Mouse (Mus musculus): ENCODE data around the gene Tmprss11g.

The Tmprss11g gene

DNA sequence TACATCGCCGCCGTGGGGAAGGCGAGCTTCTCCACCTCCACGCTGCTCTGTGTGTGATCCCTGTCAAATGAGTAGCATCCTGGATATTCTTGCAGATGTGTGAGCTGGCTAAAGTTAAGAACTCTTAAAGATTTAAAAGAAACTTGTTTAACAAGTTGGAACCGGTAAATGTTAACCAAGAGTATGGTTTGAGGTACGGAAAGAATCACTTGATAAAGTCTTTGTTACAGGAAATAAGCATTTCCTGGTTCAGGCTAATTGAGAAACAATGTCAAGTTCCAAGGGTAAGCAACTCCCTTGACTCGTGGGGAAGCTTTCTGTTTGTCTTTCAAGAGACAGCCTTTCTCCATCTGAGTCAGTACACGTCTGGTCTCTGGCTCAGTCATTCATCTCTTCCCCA, at the start of gene Tmprss11g:
Gene Tmprss11g (minus strand): TSS at position 101 of the 400 bp plus-strand sequence.
- no peak for DNase-seq (ENCODE audit: low spot score)

DNA sequence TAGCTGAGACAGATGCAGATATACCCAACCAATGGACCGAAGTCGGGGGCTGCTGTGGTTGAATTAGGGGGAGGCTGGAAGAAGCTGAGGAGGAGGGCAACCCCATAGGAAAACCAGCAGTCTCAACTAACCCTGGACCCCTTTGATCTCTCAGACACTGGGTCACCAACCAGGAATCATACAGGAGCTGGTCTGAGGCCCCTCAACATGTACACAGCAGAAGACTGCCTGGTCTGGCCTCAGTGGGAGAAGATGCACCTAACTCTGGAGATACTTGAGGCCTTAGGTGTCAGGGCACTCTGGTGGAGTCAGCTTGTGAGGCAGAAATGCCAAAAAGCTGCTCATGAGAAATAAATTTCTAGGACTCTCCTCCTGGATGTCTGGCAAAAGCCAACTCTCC, 28.3 kb upstream of the Tmprss11g start:
- DNase-seq (ENCODE audit: low spot score), result no peak

DNA sequence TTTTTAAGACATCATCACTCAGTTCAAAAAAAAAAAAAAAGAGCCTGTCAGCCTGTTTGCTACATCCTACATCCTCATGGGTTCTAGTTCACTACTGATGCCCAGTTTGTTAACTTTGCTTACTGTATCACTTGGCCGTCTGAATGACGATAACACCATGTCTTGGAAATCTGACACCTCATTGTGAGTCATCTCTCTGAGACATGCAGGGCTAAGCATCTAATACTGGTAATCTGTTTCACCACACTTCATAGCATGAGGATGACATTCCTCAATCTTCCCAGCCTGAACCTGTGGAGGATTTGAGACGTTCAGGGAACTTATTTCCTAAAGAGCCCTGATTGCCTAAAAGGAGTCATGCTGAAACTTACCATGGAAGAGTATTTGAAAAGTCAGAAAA, 22.2 kb upstream of the Tmprss11g start:
- no peak for DNase-seq (ENCODE audit: low spot score)

DNA sequence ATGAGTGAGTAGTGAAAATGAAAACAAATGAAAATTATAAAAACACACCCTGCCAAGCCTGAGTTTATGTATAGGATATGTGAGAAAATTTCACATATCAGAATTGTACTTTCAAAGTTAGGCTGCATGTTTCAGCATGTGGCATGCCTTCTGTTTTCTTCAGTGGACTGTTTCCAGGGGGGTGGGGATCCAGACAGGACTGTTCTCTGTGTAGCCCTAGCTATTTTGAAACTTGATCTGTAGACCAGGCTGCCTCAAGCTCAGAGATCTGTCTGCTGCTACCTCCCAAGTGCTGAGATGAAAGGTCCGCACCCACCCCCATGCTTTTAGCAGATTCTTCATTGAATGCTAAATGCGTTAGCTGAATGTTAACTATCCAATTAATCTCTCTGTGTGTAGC, 10.3 kb upstream of the Tmprss11g start:
- DNase-seq (ENCODE audit: low spot score), result no peak

DNA sequence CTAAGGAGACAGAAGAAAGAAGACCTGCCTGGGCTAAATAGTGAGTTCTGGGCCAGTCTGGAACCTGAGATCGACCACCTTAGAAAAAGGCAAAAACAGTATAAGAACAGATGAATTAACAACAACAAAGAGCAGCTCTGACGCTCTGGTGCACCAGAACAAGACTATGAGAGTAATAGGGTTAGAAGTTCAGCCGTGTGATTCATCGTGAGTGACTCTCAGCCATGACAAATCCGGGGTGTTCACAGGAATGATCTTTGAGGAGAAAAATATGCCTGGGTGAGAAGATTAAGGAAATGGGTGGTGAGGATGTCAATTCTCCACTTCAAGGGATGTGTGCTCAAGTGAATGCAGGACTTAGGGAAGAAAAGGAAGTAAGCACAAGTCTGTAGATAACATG, 6.9 kb downstream of the Tmprss11g start:
- no peak for DNase-seq (ENCODE audit: low spot score)

DNA sequence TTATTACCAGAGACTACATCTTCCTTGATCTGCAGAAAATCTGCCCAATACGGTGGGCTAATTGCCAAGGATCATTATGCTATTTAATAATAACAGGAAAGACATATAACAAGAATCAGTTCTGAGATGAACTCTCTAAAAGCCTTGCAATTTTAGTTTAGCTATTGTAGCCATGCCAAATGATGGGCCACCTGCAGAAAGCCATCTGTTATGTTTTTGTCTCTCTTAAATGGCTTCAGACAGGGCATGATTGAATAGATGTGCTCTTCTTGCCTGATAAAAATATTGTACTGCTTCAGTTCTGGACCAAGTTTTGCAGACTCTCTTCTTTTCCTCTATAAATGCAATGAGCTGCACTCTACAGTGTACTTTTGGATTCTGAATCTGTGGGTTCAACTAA, 24.9 kb downstream of the Tmprss11g start:
- no peak for DNase-seq (ENCODE audit: low spot score)

DNA sequence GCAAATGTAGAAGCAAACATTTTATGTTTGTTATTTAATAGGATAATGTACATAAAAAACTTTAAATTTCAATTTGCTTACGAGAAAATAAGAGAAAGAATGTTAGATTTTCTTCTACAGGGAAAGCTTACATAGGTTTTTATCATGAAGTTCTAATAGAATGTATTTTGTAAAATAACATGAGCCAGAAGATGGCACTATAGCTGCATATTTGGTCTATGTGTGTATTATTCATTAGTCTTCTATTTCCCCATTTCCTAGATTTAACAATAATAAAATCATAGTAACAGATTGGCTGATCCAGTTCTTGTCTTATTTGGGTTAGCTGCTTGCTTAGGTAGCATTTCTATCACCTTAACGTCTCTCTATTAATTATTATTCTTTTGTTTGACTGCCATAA, 35.8 kb downstream of the Tmprss11g start:
- DNase-seq (ENCODE audit: low spot score), result peak; percentile 71

DNA sequence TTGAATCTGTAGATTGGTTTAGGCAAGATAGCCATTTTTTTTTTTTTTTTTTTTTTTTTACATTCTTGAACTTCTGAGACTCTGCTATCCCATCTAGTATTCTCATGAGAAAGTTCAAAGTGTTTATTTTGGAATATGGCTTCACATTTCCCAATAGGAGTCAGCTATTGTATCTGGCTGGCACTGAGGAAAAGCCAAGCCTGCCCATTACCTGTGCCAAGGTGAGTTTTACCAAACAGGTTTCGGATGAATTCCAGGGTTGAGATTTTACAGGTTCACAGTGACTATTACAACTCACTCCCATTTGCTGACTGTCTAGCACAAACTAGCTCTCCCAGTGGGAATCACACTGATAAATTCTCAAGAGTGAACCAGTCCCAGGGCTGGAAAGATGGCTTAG, 36.4 kb downstream of the Tmprss11g start:
- no peak for DNase-seq (ENCODE audit: low spot score)

DNA sequence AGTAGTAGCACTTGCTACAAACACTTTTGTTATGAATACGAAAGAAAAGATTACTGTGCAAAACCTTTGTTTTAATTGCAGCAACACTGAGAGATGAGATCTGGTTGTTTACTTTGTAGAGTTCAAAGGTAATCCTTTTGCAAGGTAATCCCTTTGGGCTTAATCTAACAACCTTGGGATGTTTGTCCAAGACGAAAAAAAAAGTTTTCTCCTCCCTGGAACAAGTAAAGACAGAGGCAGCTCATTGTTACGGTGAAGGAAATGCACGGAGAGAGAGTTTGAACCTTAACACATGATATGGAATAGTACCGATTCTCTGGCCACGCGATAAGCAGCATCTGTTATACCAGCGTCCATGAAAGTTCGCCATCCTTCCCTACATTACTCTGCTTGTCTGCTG, 44.5 kb downstream of the Tmprss11g start:
- no peak for DNase-seq (ENCODE audit: low spot score)

DNA sequence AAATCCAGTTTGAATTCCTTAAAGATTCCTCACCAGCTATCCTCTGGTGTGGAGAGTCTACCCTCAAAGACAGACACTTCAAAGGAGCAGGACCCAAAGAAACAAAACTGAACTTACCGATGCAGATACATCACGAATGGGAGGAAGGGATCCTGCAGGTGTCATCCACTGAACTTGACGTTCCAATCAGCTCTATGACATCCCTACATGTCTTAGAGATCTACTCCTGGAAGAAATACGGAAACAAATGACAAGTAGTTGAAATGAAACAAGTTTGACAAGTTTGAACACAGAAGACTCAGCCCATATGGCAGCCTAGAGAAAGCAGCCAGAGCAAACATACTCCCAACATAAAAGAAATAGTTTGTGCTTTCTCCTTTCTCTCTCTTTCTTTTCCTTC, 49.5 kb downstream of the Tmprss11g start, which contains the start of gene Tmprss11a:
Gene Tmprss11a (minus strand): TSS at position 101 of the 400 bp plus-strand sequence.
- no peak for DNase-seq (ENCODE audit: low spot score)

DNA sequence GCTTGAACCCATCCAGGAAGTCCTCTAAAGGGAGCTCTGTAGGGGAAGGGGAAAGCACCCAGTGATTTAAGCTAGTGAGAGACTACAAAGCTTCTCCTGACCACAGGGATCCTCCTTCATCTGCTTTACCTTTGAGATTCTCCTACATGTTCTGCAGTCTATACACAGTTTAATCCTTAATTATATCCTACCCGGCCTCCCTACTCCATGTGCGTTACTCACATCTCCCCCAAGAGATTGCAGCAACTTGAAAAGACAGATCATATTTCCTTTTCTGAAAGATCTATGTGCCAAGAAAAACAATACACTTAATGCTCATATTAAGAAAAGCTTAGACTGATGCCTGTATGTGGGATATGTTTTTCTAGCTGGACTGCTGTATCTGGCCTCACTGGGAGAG, 79.1 kb downstream of the Tmprss11g start:
- DNase-seq (ENCODE audit: low spot score), result no peak

DNA sequence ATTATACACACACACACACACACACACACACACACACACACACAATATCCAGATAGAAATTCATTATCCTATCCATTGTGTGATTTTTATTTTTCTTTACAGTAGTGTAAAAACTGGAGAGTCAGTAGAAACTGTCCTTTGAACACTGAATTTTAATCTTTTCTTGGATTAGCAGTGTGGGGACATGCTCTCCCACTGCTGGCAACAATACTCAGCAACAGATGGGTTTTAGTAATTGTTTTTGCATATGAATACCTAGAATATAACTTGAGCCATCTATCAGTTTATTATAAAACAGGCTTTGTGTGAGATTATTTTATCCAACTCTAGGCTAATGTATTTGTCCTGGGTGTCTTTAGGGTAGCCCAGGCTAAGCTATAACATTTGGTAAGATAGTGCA, 79.9 kb downstream of the Tmprss11g start:
- no peak for DNase-seq (ENCODE audit: low spot score)

All from adipocyte (in vitro differentiated cells).